Mouse (Mus musculus) c-Kit-positive CD71-negative TER-119-negative erythroid progenitor cells, embryonic 14.5 days (primary cell): ENCODE results near the gene Tbxas1.

Experiments used
- DNase-seq: peaks from one replicate; pipeline ENCODE4 v3.0.0-alpha.2; 2013; ENCODE audit warnings: low read depth

The Tbxas1 gene

GRCm38 (mm10) chr6:39051799-39052556 lies 176.8 kb downstream of the Tbxas1 start:
- DNase-seq: no peak

GRCm38 (mm10) chr6:39052636-39053035 lies 177.4 kb downstream of the Tbxas1 start:
- DNase-seq: no peak

GRCm38 (mm10) chr6:39054206-39054864 lies 179.1 kb downstream of the Tbxas1 start:
- no peak for DNase-seq

GRCm38 (mm10) chr6:39054878-39055508 lies 179.8 kb downstream of the Tbxas1 start:
- no peak for DNase-seq

- no peak for DNase-seq
Observed at GRCm38 (mm10) chr6:39055831-39056261, 180.6 kb downstream of the Tbxas1 start.

- DNase-seq: peak; percentile 10
Observed at GRCm38 (mm10) chr6:39057161-39057560, 182.0 kb downstream of the Tbxas1 start.

GRCm38 (mm10) chr6:39058389-39058788 lies 183.2 kb downstream of the Tbxas1 start:
- DNase-seq: no peak

GRCm38 (mm10) chr6:39058936-39059335 lies 183.7 kb downstream of the Tbxas1 start:
- no peak for DNase-seq

- DNase-seq: peak; percentile 14
Observed at GRCm38 (mm10) chr6:39059547-39060497, 184.6 kb downstream of the Tbxas1 start.

- DNase-seq: no peak
Observed at GRCm38 (mm10) chr6:39061180-39061579, 186.0 kb downstream of the Tbxas1 start.

GRCm38 (mm10) chr6:39063541-39063940 lies 188.3 kb downstream of the Tbxas1 start:
- DNase-seq: no peak

- peak; percentile 67 for DNase-seq
Observed at GRCm38 (mm10) chr6:39066935-39067578, 191.9 kb downstream of the Tbxas1 start.

- no peak for DNase-seq
Observed at GRCm38 (mm10) chr6:39072664-39073063, 197.5 kb downstream of the Tbxas1 start.

GRCm38 (mm10) chr6:39074186-39074585 lies 199.0 kb downstream of the Tbxas1 start:
- no peak for DNase-seq

GRCm38 (mm10) chr6:39076498-39076897 lies 201.3 kb downstream of the Tbxas1 start:
- DNase-seq: no peak

- no peak for DNase-seq
Observed at GRCm38 (mm10) chr6:39104631-39105030, 229.4 kb downstream of the Tbxas1 start.

- peak; percentile 14 for DNase-seq
Observed at GRCm38 (mm10) chr6:39106812-39107211, 231.6 kb downstream of the Tbxas1 start.

GRCm38 (mm10) chr6:39112701-39113100 lies 237.5 kb downstream of the Tbxas1 start:
- no peak for DNase-seq

GRCm38 (mm10) chr6:39113141-39113540 lies 237.9 kb downstream of the Tbxas1 start:
- no peak for DNase-seq

- no peak for DNase-seq
Observed at GRCm38 (mm10) chr6:39115438-39115837, 240.2 kb downstream of the Tbxas1 start.
